Mouse (Mus musculus): ENCODE results near the gene Azin2.

- TF ChIP-seq CTCF (IDR thresholded peaks at IDR 0.05; ENCODE audit: low read depth, low read length), result no peak
- TF ChIP-seq POLR2A (IDR thresholded peaks at IDR 0.05; ENCODE audit: extremely low read depth, insufficient read depth, low read length), result no peak
Observed at GRCm38 (mm10) chr4:128961301-128962028, 777 bp downstream of the Azin2 start.
